Mouse (Mus musculus): ENCODE results near the gene Ccdc71.

Ccdc71 gene

DNA sequence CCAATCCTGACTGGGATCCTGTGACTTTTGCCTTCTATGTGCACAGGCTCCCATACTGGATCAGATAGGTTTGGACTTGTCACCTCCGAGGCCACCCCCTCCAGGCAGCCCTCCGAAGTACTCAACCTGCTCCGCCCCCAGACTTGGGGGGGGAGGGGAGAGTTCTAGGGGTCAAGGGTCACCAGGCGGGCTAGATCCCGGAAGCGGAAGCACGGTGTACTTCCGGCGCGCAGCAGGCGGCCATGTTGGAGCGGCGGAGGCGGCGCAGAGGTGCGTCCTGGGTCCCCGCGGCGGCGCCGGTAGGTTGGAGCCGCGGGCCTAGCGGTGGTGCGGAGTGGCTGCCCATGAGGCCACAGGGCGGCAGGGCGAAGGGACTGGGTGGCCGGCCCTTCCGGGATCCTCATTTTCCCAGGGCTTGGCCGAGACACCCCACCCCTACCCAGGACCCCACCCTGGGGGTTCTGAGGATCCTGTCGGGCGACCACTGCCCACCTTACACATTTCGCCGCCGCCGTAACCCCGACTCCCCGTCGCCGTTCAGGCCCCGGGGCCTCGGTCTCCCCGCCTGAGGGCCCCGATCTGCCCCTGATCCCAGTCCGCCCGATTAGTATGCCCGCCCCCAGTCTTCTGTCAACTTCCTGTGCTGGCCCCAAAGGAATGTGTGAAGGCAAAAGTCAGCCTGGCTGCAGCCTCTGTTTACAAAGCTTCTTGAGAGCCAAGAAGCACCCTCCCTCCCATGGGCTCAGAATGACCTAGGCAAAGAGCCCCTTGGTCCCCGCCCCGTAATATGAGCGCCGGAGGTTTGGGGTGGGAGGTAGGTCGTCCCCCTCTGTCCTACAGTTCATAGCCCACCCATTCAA lies at the start of gene Ccdc71:
Ccdc71 (plus strand) TSS at position 209 of the 860 bp plus-strand sequence.
- in situ Hi-C loops (cut with MboI, MseI): no loop called here

DNA sequence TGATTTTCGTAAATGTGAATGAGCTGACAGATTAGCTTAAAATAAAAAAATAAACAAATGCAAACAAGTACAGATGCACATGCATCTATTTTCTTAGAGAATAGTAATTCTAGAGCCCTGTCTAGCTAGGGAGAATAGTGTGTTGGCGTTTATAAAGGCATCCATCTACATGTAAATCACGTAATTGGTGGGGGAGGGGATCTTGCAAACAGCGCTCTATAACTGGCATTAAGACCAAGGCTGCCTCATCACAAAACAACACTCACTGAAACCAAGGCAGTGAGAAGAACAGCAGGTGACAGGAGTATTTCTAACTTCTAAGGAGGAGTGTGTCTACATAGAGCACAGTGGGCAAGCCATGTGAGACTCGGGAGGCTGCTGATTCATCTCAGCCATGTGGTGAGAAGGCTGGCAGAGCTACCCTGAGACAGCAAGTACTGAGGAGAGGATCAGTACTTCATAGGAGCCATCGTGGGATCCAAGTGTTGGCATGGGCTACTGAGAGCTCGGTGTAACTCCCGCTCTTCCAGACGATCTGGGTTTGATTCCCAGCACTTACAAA lies 48.9 kb upstream of the Ccdc71 start:
- in situ Hi-C loops (cut with MboI, MseI): loop anchor here (25.0 kb wide), 1 partner anchor 551 kb away; the partner anchor contains the start of gene Col7a1

DNA sequence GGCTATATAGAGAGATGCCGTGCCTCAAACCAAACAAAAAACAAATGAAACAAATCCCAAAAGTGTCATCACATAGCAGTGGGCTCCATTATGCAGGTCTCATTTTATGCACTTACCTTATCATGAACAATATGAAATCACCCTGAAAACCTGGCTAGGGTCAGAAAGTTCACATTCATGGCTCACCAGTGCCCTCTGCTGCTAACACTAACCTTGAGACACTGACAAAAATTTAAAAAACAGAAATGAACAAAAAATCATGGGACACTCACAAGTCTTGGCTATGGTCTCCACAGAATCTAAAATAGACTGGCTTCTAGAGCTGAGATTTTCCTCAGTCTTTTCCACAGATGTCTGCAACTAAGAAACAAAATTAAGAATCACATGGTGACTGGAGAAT lies 48.1 kb upstream of the Ccdc71 start:
- in situ Hi-C loops (cut with MboI, MseI): loop anchor here (25.0 kb wide), 1 partner anchor 550 kb away; the partner anchor contains the start of gene Col7a1

DNA sequence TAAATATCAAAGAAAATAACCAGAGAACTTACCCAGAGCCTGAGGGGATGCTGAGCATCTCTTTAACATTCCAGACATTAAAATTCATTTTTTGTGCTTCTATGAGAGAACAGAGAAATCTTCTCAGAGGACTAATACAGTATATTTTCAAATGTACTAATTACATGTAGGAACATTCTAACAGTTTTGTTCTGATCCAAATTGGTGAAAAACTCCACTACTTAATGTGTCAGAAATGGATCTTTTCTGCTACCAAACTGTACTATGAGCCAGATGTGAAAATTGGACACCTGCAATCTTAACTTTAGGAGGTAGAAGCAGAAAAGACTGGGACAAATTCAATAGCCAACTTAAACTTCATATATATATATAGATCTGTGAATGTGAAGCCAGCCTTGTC lies 31.9 kb upstream of the Ccdc71 start, which contains the start of gene Ccdc36:
Ccdc36 (minus strand) TSS at position 101 of the 400 bp plus-strand sequence.
- in situ Hi-C loops (cut with MboI, MseI): no loop called here

DNA sequence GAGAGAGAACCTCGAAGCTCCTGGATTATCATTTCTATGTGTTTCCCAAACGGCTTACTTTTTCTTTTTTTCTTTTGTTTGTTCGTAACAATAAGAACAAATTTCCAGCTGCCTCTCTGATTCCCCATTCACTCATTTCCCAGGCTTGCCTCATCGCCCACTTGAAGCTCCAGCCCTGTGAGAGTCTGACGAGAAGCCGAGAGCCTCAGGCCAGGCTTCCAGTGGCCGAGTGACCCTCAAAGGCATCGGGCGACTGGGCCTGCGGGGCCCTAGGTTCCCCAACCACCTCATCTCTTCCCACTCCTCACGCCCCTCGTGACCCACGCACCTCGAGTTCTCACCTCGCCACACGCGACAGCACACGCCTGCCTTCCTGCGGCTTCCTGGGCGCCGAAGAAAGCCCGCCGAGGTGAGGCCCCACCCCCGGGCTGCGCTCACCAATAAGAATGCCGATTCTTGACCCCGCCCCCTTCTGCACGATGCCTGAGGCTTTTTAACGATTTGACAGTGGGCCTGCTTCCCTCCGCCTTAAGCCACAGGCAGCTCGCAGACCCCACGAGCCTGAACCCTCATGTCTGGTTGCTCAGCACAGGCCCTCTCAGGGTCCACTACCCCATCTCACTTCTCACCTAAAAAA lies 28.8 kb upstream of the Ccdc71 start:
- in situ Hi-C loops (cut with MboI, MseI): no loop called here

DNA sequence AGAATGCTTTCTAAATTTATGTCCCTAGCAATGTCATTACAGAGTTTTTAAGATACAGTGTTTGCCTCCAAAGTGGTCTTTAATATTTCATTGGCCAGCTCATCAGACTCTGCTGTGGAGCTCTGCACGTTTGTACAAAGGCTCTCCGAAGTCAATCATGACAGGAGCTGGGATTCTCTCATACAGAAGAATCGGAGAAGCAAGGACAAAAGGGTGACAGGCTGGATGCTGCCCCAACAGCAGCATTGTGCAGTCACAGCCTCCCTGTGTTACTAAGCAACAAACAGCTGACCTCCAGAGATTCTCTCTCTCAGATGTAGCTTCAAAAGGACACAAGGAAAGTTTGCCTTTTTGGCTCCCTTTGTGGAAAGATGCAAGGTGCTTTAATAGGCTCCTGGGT lies 24.1 kb upstream of the Ccdc71 start, which contains the start of gene BC048562:
BC048562 (plus strand) TSS at position 301 of the 400 bp plus-strand sequence.
- in situ Hi-C loops (cut with MboI, MseI): no loop called here

DNA sequence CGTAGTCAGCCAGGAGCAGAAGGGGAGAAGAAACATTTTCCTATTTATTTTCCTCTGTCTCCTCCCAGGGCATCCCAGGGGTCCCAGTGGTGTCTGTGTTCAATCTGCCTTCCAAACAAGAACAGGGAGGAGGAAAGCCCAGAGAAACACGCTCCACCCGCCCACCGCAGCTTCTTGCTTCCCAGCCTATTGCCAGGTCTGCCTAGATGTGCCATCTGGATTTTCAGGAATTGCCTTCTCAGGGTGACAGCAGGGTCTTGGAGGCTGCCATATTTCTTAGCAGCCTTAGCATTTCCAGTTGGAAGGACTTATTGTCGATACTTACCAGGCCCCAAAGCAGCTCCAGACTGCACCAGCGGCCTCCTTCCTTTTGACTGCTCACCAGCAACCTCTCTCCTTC lies 21.2 kb upstream of the Ccdc71 start:
- in situ Hi-C loops (cut with MboI, MseI): no loop called here

DNA sequence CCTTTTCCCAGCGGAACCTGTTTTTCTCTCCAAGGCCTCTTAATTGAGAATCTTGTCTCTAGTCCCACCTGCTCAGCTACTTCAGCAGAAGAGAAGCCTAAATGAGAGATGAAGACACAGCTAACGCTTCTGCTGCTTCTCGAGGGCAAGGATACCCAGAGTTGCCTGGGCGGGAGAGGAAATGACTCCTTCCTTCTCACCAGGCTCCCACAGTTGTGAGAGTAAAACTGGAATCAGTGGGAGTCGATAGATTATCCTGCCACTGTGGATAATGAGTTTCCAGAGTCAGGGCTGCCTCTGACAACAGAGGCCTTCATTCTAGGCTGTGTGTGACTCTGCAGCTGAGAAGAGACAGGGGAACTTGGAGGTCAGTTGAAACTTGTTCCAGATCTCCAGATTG lies 19.8 kb upstream of the Ccdc71 start:
- in situ Hi-C loops (cut with MboI, MseI): no loop called here

DNA sequence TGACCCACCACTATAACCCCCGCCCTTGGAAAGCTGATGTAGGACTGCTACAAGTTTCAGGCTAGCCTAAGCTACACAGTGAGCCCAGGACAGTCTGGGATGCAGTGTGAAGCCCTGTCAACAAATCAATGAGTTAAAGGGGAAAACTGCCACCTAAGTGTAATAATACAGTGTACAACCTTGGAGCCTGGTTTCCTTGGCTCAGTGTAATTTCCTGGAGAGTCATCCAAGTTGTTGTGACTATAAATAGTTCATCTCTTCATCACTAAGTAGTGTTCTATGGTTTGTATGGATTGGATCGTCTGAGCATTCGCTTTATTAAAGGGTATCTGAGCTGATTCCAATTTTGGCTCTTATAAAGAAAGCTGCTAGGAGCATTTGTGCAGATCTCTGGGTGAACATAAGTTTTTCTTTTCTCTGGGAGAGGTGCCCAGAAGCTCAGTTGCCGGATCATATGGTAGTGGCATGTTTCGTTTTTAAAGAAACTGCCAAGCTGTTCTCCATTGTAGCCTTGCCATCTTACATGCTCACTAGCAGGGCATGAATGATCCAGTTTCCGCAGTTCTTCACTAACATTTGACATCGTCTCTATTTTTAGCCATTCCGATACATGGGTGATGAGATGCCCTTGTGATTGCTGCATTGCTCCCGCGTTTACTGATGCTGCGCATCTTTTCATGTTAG lies 18.9 kb upstream of the Ccdc71 start:
- in situ Hi-C loops (cut with MboI, MseI): no loop called here

DNA sequence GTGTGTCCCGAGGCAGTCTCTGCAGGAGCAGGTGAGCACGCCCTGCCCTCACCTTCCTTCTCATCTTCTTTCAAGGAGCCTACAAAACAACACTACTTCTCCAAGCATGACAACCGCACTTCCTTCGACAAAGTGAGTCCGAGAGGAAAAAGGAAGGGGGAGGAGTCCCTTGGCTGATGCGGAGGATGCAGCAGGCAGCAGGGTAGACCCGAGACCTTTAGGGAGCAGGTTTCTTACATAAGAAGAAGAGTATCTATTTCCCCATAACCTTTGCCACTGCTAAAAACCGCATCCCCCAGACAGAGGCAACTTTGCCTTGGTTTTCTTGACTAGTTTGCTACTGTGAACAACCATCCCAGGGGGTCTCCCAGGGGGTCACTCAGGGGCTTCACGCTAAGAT lies 15.2 kb upstream of the Ccdc71 start:
- in situ Hi-C loops (cut with MboI, MseI): loop anchor here (5.0 kb wide), 1 partner anchor 42 kb away; no protein-coding TSS in a partner anchor

DNA sequence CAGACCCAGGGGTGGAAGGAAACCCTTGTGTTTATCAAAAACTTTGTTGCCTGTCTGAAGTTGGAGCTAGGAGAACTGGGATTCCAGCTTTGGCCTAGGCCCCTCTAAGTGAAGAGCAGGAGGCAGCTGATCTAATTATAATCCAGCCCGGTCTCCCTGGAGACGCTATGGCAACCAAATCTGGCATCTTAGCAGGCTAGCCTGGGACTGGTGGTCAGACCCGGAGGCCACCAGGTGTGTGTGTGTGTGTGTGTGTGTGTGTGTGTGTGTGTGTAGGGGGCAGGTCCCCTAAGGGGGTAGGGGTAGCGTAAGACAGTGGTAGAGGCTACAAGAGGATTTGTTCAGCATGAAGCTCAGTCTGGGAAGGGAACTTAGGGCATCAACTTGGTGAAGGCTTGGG lies 10.5 kb upstream of the Ccdc71 start:
- in situ Hi-C loops (cut with MboI, MseI): loop anchor here (5.0 kb wide), 1 partner anchor 37 kb away; no protein-coding TSS in a partner anchor

DNA sequence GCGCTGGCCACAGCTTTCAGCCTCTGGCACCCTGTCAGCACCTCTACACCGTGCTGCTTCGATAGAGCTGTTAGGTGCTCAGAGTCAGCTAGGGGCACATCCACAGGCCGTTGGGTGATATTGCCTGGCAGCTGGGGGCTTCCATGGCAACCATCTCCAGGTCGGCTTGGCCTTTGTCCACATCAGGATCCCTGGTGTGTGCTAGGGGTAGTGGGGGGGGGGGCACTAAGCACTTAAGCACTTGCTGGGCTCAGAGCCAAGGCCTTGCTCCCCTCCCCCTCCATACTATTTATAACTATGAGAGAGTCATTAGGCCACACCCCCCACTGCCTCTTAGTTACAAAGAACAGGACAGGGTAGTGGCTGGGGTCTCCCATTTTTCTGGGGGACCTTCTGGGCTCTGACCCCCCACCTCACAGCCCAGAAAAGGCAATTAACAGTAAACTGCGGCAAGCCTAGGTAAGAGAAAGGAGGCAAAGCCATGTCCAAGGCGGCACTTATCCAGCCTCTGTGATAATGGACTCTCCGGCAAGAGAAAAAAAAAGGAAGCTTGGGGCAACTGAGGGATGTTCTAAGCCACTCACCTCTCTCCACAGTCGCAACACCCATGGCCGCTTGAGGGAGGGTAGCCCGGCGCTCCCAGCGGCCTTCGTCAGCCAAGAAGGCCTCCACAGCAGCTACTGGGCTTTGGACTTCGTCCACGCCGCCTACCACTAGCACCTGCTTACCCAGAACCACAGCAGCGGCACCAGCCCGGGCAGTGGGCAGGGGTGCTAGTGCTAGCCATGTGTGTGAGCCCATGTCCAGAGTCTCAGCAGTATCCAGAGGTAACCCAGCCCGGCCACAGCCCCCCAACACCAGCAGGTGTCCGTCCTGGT lies 9.8 kb upstream of the Ccdc71 start:
- in situ Hi-C loops (cut with MboI, MseI): no loop called here

DNA sequence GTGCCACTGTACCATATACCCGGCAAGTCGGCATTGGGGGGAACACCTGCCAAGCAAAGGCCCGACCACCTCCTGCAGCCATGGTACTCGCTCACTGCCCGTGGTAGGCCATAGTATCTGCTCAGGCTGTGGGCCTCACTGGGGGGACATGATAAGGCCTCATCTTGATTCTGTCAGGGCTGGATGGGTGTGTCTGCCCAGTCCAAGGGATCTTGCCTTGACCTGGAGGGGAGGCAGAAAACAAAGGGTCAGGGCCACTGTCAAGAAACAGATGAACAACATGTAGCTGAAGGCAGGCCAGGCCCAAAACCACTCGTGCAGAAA lies 9.2 kb upstream of the Ccdc71 start:
- in situ Hi-C loops (cut with MboI, MseI): no loop called here

DNA sequence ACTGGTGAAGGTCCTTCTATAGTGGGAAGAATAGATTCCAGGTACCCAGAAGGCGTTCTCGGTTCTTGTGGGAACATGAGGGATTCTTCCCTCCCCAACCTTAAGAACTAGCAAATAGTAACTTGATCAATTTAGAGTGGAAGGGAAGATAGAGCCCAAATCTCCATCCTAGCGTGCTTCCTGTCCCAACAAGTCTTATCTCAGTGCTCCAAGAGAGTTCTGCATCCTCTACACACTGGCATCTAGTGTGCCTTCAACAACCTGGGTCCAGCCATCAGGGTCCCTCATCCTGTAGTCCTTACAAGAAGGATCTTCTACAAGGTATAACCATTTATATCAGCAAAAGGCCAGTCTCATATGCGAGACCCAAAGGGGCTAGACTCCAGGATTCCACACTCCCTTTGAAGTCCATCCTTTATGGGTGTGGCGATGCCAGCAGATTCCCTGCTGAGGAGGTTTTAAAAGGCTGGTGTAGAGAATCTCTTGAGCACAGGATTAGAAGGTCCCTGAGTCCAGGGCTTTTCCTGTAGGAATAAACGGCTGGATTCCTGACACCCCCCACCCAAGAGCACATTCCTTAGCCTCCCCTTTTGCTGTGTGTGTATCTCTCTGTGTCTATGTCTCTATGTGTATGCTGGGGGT lies 8.7 kb upstream of the Ccdc71 start:
- in situ Hi-C loops (cut with MboI, MseI): no loop called here

DNA sequence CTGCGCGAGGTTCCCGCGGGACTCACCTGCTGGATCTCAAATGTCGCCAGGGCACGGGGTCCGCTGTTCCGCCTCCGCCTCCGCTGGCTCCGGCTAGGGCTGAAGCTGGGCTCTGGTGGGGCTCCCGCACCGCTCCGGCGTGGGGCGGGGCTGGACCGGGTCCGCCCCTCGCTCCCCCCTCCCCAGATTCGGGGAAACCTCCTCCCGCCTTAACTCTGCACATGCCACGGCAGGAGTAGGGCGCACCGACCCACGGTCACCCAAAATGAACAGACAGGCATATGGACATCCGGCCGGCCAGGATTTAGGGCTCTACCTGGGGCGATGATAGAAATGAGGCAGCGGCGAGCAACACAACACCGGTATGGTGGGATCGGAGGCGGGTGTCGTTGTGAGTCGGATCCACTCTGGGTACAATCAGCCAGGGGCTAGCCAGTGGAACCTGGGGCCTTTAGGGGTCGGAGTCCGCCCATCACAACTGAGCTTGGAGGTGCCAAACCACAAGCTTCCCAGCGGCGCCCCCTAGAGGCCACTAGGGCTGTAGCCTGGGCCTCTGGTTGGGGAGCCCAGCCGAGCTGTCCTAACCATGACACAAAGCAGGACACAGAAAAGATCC lies 7.9 kb upstream of the Ccdc71 start:
- in situ Hi-C loops (cut with MboI, MseI): no loop called here

DNA sequence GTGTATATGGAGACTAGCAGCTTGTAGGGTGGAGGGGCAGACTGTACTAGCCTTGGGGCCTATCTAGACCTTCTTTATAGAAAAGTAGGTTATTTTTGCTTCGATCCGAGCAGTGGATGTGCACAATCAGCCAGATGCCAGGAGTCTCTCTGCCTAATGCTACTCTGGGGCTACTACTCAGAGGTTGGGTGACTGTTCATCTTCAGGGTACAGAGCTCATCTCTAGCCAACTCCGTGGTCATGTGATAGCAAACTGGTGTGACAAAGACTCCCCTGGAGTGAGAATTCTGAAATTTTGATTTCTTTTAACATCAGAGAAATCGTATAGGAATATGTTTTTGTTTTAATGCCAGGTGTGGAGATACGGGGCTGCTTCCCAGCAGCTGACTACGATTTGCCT lies 7.4 kb upstream of the Ccdc71 start:
- in situ Hi-C loops (cut with MboI, MseI): no loop called here

DNA sequence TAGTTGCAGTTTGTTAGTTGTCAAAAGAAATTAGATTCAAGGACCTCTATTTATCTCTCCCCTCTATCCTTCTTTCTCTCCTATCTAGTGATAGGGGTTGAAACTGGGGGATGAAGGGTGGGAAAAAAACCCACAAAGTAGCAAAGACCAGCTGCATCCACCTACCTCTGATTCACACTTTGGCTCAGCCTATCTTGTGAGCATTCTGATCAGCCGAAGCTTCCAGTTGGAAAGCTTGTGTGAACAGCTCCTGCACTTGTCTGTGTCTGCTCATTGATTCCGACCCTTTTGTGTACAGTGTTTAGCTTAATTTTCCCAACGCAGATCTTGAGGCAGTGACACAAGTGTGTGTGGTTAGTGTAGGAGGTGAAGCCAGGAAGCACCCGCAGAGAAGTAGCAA lies 6.9 kb upstream of the Ccdc71 start:
- in situ Hi-C loops (cut with MboI, MseI): no loop called here

DNA sequence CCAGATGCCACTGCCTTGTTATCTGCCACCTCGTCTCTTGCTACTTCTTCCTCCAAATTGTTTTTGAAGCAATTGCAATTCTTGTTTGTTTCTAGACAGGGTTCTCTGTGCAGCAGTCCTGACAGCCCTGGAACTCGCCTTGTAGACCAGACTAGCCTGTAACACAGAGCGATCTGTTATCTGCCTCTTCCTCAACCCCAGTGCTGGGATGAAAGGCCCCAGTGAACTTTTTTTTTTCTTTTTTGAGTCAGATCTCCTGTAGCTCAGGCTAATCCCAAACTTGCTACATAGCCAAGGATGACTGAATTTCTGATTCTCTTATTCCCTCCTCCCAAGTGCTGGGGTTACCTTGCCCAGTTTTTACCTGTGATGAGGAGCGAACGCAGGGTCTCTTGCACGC lies 5.9 kb upstream of the Ccdc71 start:
- in situ Hi-C loops (cut with MboI, MseI): no loop called here

DNA sequence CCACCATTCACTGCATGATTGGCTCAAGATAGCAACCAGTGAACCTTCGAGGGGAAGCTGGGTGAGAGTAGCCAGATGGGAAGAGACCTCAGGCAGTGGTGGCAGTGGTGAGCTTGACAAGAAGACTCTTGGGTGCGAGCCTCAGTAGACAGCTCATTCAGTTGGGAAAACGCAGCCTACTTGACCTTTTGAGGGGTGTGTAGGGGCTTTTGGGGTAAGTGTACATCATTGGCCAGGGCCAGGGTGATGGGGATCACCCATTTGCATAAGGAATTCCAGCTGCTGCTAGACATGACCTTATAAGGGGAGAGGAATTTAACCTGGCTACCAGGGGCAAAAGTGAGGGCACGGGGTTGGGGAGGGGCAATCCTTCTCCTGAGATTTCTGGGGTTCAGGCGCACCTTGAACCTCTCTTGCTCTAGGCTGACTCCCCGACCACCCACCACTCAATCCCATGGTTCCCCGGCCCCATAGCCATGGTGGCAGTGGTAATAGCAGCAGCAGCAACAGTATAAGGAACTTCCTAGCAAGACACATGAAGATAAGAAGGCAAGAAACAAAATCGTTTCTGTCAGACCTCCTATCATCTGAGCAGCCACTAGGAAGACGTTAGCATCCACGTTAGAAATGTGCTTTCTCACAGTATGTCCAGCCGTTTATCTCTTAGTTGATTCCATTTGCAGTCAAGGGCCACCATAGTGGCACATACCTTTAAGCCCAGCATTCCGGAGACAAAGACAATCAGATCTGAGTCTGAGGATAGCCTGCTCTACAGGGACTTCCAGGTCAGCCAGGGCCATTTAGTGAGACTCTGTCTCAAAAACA lies 4.4 kb upstream of the Ccdc71 start:
- in situ Hi-C loops (cut with MboI, MseI): no loop called here
